Mouse (Mus musculus) kidney, adult 2 months (tissue): ENCODE measurements at regions not wholly inside any gene's neighbourhood (a gene's known extent, or its start where the extent isn't known, plus 50 kb on each side); places are given as distances from the start of the nearest gene placed in this dataset.
"Not testable (repeated sequence)": the region's sequence is repeated elsewhere in the genome, so short reads cannot be mapped to it uniquely, and the experiment has no call there.

Experiments
- DNase-seq: peaks from one replicate; pipeline ENCODE4 v3.0.0; 2021
- H3K27ac ChIP-seq: fragments of 200-500 bp; 2 replicates; pipeline ENCODE4 v1.5.1; 2012; ENCODE audit warnings: low read depth, low read length, control low read depth, inconsistent platforms; ENCODE audit not compliant: insufficient read depth
- H3K27me3 ChIP-seq: fragments of 200-500 bp; replicated peaks from 2 replicates; pipeline ENCODE4 v1.6.1; 2012; ENCODE audit warnings: mild to moderate bottlenecking, moderate library complexity, low read length, inconsistent platforms; ENCODE audit not compliant: control insufficient read depth, insufficient read depth
- H3K36me3 ChIP-seq: fragments of 200-500 bp; 2 replicates; pipeline ENCODE4 v1.6.1; 2012; ENCODE audit warnings: mild to moderate bottlenecking, moderate library complexity, low read length, inconsistent platforms; ENCODE audit not compliant: control insufficient read depth, insufficient read depth
- H3K4me1 ChIP-seq: fragments of 200-500 bp; 2 replicates; pipeline ENCODE4 v1.6.1; 2011; ENCODE audit warnings: low read length; ENCODE audit not compliant: control insufficient read depth, insufficient read depth
- H3K4me3 ChIP-seq: fragments of 200-500 bp; 2 replicates; pipeline ENCODE4 v1.5.1; 2011; ENCODE audit warnings: mild to moderate bottlenecking, low read depth, low read length, control low read depth; ENCODE audit not compliant: insufficient read depth
- CTCF ChIP-seq: fragments of 200-500 bp; conservative IDR thresholded peaks from 2 replicates; pipeline ENCODE4 v1.5.1; 2011; ENCODE audit warnings: low read depth, mild to moderate bottlenecking, control low read depth, low read length, moderate library complexity, mixed read lengths; ENCODE audit not compliant: insufficient read depth, insufficient read length
- POLR2A ChIP-seq: fragments of 200-500 bp; IDR thresholded peaks from one replicate; pipeline ENCODE4 v1.6.1; 2011; ENCODE audit warnings: low read depth, low read length, control low read depth
- WGBS: fragments of 180-500 bp; shearing (Covaris S2); methylation state at CpG from one replicate; pipeline ENCODE4 v1.1.7; 2018; 5-methylcytosine and 5-hydroxymethylcytosine counted together

- Histone ChIP-seq H3K27ac (no peak overlapping the region), H3K4me1 (no peaks in the 10 kb centered on the region), H3K4me3 (no peak overlapping the region), H3K27me3 (no peaks in the 10 kb centered on the region), H3K36me3 (no peaks in the 10 kb centered on the region)
- TF ChIP-seq POLR2A (no peak), CTCF (no peak)
- WGBS: 36% methylated on average over 3 of the region's 3 CpGs
- peak; percentile 45 for DNase-seq
Observed at GRCm38 (mm10) chr5:5844312-5844711, 95.2 kb upstream of the Steap1 start.

GRCm38 (mm10) chr5:5838767-5839166 lies 89.6 kb upstream of the Steap1 start:
- Histone ChIP-seq H3K27me3 (no peaks in the 10 kb centered on the region), H3K27ac (no peak overlapping the region), H3K36me3 (no peaks in the 10 kb centered on the region), H3K4me3 (no peak overlapping the region), H3K4me1 (no peaks in the 10 kb centered on the region)
- WGBS: 23% methylated on average over 3 of the region's 3 CpGs
- DNase-seq: no peak
- no peak for TF ChIP-seq CTCF
- TF ChIP-seq POLR2A: no peak

- WGBS: 78% methylated on average over 9 of the region's 9 CpGs
- H3K4me1 ChIP-seq, DNase-seq, H3K36me3 ChIP-seq, H3K27me3 ChIP-seq, H3K27ac ChIP-seq, H3K4me3 ChIP-seq: not testable (repeated sequence)
Observed at GRCm38 (mm10) chr5:5822666-5823065, 73.5 kb upstream of the Steap1 start.
